Mouse (Mus musculus) activated CD4-positive, CD25-positive, alpha-beta regulatory T cell, adult 4 months (primary cell): ENCODE results near the gene Birc3. TPM values are rescaled to one million over a fixed set of nuclear protein-coding genes. Genes with fewer than 3 reads are reported as not detected.

Source experiments
- polyA plus RNA-seq, 2 experiments: library from polyadenylated mRNA; unstranded; fragments of 100-300 nt; shearing (Covaris generic); gene quantifications; one replicate each; pipeline ENCODE4 v1.2.1; 2017

Birc3 gene
- polyA plus RNA-seq, 2 experiments from 2014 or later = 111 to 118 TPM

Other genes with a start within 250 kb of the Birc3 start
- gene Mmp20, start 245.0 kb downstream of the Birc3 start, polyA plus RNA-seq = not detected
- gene Mmp7, start 181.1 kb downstream of the Birc3 start, polyA plus RNA-seq = not detected
- 100 to 1,000 TPM; 110 to 119 TPM for gene Tmem123, start 109.1 kb downstream of the Birc3 start, polyA plus RNA-seq
- gene Birc2, start 36.1 kb downstream of the Birc3 start, polyA plus RNA-seq = 10 to 100 TPM; 94.9 to 96.7 TPM
- not detected for gene Yap1, start 131.4 kb upstream of the Birc3 start, polyA plus RNA-seq
- gene Cfap300, start 169.6 kb upstream of the Birc3 start, polyA plus RNA-seq = under 1 TPM; 0.41 to 0.98 TPM